Mouse (Mus musculus) urinary bladder, postnatal 25 days (tissue): ENCODE results near the gene Gpc3.
"Not testable (repeated sequence)": the region's sequence is repeated elsewhere in the genome, so short reads cannot be mapped to it uniquely, and the experiment has no call there.

Experiments used
- DNase-seq: peaks from one replicate; pipeline ENCODE4 v3.0.0; 2022; ENCODE audit warnings: low spot score

The Gpc3 gene

GRCm38 (mm10) chrX:52277599-52277998, 336.2 kb downstream of the Gpc3 start:
- DNase-seq = no peak

DNA sequence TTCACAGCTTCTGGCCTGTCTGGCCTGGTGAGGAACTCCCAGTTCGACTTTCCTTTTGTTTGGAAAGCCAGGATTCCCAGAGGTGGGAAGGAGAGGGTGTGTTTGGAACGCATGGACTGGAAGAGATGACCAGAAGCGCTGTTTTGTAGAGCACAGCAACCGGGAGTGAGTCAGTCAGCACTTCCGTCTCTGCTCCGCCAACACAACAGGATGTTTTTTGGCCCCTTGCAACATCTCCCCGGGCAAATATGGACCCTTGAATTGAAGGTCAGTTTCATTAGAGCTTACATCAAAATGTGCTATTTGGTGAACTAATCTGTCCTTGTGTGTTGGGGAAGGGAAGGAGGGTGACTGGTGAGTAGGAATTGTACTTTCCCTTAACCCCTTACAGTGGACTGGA, 340.7 kb downstream of the Gpc3 start:
- DNase-seq = no peak

DNA sequence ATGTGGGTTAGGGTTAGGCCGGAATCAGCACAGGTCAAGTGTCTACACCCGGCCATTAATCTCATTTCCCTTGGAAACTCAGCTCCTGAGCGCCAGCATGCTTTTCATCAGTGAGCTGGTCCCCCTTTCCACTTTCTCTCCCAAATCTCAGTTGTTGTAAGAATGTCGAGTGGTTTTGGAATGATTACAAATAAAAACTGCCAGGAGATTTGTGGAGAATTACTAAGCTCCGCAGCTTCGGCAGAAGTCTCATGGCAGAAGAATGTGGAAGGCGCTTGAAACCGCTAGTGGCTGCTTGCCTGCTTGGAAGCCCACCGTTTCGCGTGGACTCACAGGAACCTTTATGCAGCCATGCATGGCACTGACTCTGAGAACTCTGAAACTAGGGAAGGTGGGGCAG, 351.8 kb downstream of the Gpc3 start:
- DNase-seq = no peak

- peak; percentile 5 for DNase-seq
These were observed 352.2 kb downstream of the Gpc3 start for GRCm38 (mm10) chrX:52261546-52261945.

DNA sequence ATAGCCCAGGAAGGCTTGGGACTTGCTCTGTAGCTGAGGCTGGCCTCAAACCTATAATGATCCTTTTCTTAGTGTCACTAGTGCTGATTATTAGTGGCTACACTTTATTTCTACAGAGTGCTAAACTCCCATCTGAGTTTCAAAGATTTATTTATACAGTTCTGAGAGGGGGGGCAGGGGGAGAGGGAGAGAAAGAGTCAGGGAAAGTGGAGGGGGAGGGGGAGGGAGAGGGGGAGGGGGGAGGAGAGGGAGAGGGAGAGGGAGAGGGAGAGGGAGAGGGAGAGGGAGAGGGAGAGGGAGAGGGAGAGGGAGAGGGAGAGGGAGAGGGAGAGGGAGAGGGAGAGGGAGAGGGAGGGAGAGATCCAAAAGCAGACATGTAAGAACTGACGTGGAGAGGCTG, 354.0 kb downstream of the Gpc3 start:
- not testable (repeated sequence) for DNase-seq

GRCm38 (mm10) chrX:52254526-52254925, 359.2 kb downstream of the Gpc3 start:
- DNase-seq = no peak

DNA sequence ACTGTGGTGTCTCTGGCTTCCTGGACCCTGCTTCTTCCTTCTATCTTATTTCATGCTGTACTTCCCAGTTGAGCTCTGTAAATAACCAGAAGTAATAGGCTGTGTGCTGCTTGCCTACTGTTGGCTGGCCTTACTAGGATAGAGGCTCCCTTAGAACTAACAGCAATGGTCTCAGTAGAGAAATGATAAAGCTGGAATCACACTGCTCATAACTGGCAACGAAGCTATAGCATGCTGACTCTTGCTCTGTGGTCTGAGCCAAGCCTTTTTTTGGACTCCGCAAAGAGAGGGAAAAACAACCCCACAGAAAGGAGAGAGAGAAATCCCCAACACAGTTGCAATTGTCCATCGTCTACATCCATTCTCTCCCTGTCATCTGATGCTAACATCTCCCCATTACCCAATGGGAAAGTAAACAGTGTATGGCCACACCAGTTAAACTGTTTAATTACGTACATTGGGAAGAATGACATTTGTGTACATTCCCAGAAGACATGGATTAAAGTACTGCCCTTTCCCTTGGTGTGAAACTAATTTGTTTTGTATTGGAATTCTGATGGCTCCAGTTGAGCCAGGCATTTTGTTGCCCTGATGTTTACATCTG, 368.0 kb downstream of the Gpc3 start:
- no peak for DNase-seq

GRCm38 (mm10) chrX:52237470-52237869, 376.3 kb downstream of the Gpc3 start:
- no peak for DNase-seq

DNA sequence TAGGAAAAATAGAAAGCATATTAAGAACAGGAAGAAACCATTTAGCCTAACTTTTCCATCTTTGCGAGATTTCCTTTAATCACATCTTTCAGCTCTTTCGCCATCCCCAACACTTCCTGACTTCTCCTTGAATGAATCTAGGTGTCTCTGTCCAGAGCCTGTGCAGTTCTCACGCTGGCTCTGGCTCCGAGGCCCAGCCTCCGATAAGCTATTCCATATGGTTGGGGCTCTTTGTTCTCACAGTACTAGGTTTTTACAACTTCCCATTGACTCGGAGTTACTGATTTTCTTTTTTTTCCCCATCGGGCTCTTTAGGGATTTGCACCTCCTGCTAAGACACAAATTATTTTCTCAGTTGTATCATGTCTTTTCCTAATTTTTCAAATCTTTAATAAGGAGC, 381.8 kb downstream of the Gpc3 start:
- no peak for DNase-seq

- no peak for DNase-seq
These were observed 383.0 kb downstream of the Gpc3 start for GRCm38 (mm10) chrX:52230711-52231110.
